Mouse (Mus musculus) liver, adult 2 months (tissue): ENCODE measurements around the gene Tpbpa.

Experiments
- CTCF ChIP-seq: fragments of 200-500 bp; IDR thresholded peaks from 2 replicates; pipeline ENCODE4 v1.5.1; 2011; ENCODE audit warnings: low read depth, low read length, control low read depth
- POLR2A ChIP-seq: fragments of 200-500 bp; IDR thresholded peaks from 2 replicates; pipeline ENCODE4 v1.6.1; 2011; ENCODE audit warnings: low read length, control low read depth; ENCODE audit not compliant: insufficient read depth; ENCODE audit errors: extremely low read depth

GRCm38 (mm10) chr13:60936500-60936901, 5.3 kb downstream of the Tpbpa start, which contains the start of the genes Gm49391 and Ctla2a:
- TF ChIP-seq CTCF (no peak), POLR2A (no peak)
